Mouse (Mus musculus) brain, embryonic 14.5 days (tissue): Measurements from ENCODE around the gene Tmem56. TPM values are rescaled to one million over a fixed set of nuclear protein-coding genes. Genes with fewer than 3 reads are reported as not detected.

Experiments
- DNase-seq: peaks from one replicate; pipeline ENCODE4 v3.0.0-alpha.2; 2011; ENCODE audit warnings: low read depth
- CTCF ChIP-seq: fragments of 200-500 bp; IDR thresholded peaks from 2 replicates; pipeline ENCODE4 v1.5.1; 2012; ENCODE audit warnings: inconsistent platforms, mild to moderate bottlenecking, moderate library complexity, borderline replicate concordance; ENCODE audit not compliant: insufficient read depth, insufficient read length; ENCODE audit errors: extremely low read depth
- POLR2A ChIP-seq: fragments of 200-500 bp; IDR thresholded peaks from 2 replicates; pipeline ENCODE4 v1.6.1; 2012; ENCODE audit warnings: mild to moderate bottlenecking, inconsistent platforms, borderline replicate concordance; ENCODE audit not compliant: poor library complexity, insufficient read depth, insufficient read length, severe bottlenecking; ENCODE audit errors: extremely low read depth
- polyA plus RNA-seq: library from polyadenylated mRNA; depleted of rRNA; stranded (reverse); fragments of >200 nt; gene quantifications from 2 replicates; pipeline ENCODE4 v1.2.3, GENCODE M21; 2012

Tmem56 gene
- polyA plus RNA-seq, 1 experiment, result 2.5 TPM

DNA sequence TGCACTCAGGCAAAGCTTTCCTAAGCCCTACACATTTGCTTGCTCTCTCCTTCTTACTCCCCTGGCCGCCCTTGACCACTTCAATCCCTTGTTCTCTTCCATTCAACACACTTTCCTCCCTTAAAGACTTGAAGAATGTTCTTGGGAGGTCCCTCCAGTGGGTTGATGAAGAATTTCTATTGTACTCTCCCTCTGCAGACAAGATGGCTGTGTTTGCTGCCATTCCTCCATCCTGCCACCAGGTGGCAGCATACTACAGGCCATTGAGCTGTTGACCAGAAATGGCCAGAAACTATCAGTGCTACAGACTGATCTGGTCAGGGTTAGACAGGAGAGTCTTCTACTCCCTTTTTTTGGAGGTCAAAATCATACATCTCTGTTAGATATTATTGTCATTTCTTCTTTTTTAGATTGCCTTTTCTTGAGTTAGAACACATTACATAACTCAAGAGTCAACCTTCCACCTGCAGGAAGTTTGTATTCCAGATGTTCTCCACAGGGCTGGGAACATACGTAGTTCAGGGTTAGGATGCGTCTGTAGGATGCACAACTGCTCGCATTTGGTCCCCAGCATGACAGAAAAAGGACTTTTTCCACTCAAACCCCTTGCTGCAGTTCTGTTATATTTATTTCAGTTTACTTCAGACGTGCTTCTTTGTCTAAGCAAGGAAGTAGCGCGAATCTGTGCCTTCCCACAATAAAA, 24.8 kb upstream of the Tmem56 start:
- peak; percentile 89 for DNase-seq
- peak; percentile 89 for TF ChIP-seq CTCF
- TF ChIP-seq POLR2A, result no peak

DNA sequence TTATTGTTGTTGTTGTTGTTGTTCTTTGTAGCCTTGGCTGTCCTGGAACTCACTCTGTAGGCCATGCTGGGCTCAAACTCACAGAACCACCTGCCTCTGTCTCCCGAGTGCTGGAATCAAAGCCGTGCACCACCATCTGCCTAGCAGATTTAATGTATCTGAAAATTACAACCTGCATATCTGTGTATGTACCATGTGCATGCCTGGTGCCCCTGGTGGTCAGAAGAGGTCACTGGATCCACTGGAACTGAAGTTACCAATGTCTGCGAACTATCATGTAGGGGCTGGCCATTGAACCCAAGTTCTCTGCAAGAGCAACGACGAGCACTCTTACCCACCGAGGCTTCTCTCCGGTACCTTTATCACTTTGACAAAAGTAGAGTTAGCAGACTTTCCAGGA, 23.7 kb upstream of the Tmem56 start:
- DNase-seq, result no peak
- TF ChIP-seq CTCF, result peak; percentile 36; the same call in 1 of the 2 replicates
- TF ChIP-seq POLR2A, result no peak

DNA sequence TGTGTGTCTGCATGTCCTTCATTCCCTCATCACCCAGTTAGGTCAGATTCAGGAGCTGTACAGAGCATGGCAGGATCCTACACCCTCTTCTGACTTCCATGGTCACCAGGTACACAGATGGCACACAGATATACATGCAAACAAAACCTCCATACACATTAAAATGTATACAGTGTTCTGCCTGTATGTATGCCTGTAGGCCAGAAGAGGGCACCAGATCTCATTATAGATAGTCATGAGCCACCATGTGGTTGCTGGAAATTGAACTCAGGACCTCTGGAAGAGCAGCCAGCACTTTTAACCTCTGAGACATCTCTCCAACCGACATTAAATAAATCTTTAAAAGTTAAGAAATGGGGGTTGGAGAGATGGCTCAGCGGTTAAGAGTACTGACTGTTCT, 11.3 kb upstream of the Tmem56 start:
- no peak for DNase-seq
- no peak for TF ChIP-seq POLR2A
- TF ChIP-seq CTCF, result no peak

DNA sequence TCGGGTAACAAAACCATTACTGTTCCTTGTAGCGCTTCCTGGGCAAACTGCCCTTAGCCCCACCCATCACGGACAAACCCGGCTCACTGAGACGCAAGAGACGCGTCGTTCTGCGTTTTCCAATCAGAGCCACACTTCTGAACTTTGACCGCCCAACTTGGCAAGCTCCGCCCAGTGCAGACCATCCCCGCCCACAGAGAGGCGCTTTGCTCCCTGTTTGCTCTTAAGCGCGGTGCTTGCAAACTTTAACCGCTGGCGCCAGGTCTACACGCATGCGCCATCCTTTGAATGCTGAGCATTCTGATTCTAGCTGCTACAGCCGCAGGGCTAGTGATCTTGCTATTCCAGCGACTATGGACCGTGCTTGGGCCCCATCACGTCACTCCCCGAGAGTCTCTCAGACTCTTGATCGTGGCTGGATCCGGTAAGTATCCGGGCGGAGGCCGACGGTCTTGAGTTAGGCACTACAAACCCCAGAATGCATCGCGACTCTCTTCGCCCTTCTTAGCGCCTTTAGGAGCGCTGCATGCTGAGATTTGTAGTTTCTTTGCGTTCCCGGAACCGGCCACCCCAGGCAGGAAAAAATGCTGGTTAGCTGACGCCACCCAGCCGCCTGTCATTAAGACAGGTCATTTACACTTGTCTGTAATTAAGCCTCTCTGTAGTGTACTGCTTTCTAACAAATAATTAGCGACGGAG, 8.8 kb upstream of the Tmem56 start, which contains the start of gene Alg14:
Alg14 (plus strand) TSS at position 214 of the 699 bp plus-strand sequence.
- peak; percentile 99 for DNase-seq
- TF ChIP-seq POLR2A (peak; percentile 30; the same call in 1 of the 2 replicates), CTCF (no peak)

DNA sequence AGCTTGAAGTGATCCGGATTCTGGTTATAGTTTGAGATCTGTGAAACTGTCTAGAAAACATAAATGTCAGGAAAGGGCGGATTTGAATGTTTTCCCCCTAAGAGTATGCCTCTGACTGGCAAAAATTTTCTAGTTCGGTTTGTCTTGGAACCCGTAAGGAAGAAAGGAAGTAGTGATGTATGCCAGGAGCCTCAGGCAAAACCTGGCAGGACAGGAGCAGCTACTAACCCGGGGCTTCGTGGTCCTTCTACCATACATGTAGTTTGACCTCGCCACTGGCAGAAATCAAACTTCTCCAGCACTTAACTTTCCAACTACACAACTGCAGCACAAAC, 8.3 kb upstream of the Tmem56 start:
- DNase-seq, result no peak
- TF ChIP-seq POLR2A (no peak), CTCF (no peak)

DNA sequence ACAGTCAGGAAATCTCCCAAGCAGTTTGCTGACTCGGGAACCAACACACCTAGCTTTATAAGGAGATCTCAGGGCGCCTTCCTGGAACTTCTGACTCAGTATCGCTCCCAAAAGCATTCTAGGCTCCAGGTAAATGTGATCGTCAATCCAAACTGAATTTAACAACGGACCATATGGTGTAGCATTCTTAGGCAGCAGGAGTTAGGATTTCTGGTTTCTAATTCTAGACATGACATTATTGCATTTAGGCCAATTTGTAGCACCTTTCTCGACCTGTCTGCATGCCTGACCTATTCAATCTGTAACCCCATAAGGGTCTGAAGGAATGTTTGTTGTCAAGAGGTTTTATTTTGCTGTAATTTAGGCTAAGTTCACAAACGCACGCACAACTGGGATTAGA, 7.8 kb upstream of the Tmem56 start:
- DNase-seq, result no peak
- TF ChIP-seq CTCF (no peak), POLR2A (no peak)

GRCm38 (mm10) chr3:121287151-121287550, 4.3 kb upstream of the Tmem56 start:
- TF ChIP-seq CTCF (no peak; the same call in 1 of the 2 replicates), POLR2A (no peak)

GRCm38 (mm10) chr3:121285219-121285618, 2.3 kb upstream of the Tmem56 start:
- TF ChIP-seq CTCF (no peak), POLR2A (no peak)
- no peak for DNase-seq

More at GRCm38 (mm10) chr3:121287151-121287550, 4.3 kb upstream of the Tmem56 start:
- no peak for DNase-seq

- DNase-seq, result no peak
- TF ChIP-seq POLR2A, result no peak
- no peak for TF ChIP-seq CTCF
These were observed 3.2 kb downstream of the Tmem56 start for GRCm38 (mm10) chr3:121279679-121280078.

DNA sequence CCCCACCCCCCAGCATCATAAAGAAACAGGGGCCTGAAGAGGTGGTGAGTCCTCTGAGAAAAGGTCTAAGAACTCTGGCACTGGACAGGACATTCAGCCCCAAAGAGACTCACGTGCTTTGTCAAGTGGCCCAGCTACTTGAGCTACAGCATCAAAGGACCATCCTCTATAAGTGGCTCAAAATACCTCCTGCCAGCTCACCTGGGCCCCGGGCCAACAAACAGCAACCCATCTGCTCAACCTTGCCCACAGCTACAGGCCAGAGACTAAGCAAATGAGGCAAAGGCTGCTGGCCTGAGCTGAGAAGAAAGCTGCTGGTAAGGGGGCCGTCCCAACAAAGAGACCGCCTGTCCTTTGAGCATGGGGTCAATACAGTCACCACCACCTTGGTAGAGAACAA, 5.3 kb downstream of the Tmem56 start:
- peak; percentile 31 for DNase-seq
- TF ChIP-seq CTCF, result no peak
- no peak for TF ChIP-seq POLR2A

GRCm38 (mm10) chr3:121277009-121277408, 5.9 kb downstream of the Tmem56 start:
- DNase-seq, result no peak
- TF ChIP-seq CTCF, result no peak
- TF ChIP-seq POLR2A, result no peak

GRCm38 (mm10) chr3:121274010-121274409, 8.9 kb downstream of the Tmem56 start:
- no peak for DNase-seq
- TF ChIP-seq POLR2A (no peak), CTCF (no peak)

DNA sequence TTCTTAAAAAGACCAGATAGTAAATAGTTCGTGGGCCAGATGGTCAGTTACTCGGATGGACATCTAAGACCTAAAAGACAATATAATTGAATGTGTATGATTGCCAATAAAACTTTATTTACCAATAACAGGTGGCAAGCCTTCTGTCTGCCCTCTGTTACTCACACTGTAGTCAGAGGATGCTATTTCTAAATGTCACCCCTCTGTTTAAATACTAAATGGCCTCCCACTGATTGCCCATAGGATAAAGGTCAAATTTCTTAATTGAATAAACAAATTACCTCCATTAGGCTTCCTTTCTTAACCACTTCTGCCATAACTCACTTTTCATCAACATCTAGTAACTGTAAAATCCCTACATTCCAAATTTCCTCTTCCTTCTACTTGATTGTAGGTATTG, 10.3 kb downstream of the Tmem56 start:
- TF ChIP-seq CTCF (no peak), POLR2A (no peak)
- DNase-seq, result no peak

DNA sequence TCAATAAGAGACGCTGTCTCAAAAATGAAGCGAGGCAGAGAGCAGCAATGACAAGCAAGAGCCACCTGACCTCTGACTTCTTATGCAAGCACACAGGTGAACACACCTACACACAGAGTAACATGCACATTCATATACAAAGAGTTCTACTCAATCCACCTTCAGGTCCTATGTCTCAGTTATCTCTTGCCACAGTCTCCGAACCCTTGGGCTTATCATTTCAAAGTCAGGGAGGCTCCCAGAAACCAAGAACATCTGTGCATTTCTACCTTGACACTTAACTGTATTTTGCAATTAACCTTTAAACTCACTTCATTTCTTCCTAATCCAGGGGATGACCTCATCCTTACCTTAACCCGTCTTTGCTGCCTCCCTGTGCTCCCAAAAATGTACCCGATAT, 15.6 kb downstream of the Tmem56 start:
- DNase-seq, result no peak
- TF ChIP-seq POLR2A, result no peak
- TF ChIP-seq CTCF, result no peak
